Mouse (Mus musculus) mesoderm, embryonic 11.5 days (tissue): ENCODE results near the gene Mcf2l.
A peak's percentile ranks its signal among the peaks of the same experiment; 100 is the strongest.

Experiments
- DNase-seq: peaks from one replicate; pipeline ENCODE4 v3.0.0-alpha.2; 2012; ENCODE audit warnings: low read depth, low spot score

Gene Mcf2l

GRCm38 (mm10) chr8:12912011-12912410, 38.4 kb downstream of the Mcf2l start:
- peak; percentile 59 for DNase-seq

DNA sequence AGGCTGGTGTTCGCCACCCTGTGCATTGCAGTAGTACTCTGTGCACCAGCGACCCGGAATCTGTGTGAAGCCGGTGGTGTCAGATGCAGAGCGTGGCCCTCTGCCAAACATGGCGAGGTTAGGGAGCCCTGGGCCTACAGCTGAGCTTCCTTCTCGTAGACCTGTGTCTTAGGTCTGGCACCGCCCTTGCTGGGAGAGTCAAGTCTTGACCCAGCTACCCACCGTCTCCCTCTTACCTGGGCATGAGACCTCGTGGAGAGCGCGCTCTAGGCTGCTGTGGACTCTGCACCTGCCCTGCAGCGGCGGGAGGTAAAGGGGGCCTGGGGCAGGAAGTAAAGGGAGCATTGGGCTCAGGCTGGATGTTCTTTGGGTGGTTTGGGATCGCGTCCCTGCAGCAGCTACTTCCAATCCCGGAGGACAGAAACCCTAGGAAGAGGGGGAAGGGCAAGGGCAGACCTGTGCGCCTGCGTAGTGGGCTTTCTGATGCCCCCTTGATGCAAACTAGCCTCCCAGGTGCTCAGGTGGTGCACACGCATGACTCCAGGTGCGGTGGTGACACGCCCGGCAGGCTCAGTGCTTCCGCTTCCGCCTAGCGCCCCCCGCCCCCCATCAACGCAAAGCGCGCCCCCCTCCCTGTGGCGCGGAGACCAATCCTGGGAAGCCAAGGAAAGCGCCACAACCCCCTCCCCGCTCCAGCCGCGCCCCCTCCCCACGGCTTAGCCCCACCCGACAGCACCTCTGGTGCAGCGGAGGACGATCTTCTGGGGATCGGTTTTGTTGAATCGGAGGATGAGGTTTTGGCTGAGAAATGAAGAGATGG, 41.8 kb downstream of the Mcf2l start:
- peak; percentile 54 for DNase-seq

- no peak for DNase-seq
These were observed 42.7 kb downstream of the Mcf2l start for GRCm38 (mm10) chr8:12916156-12916900.

GRCm38 (mm10) chr8:12917029-12917428, 43.4 kb downstream of the Mcf2l start:
- DNase-seq = no peak

- DNase-seq = no peak
These were observed 44.2 kb downstream of the Mcf2l start for GRCm38 (mm10) chr8:12917831-12918230.

DNA sequence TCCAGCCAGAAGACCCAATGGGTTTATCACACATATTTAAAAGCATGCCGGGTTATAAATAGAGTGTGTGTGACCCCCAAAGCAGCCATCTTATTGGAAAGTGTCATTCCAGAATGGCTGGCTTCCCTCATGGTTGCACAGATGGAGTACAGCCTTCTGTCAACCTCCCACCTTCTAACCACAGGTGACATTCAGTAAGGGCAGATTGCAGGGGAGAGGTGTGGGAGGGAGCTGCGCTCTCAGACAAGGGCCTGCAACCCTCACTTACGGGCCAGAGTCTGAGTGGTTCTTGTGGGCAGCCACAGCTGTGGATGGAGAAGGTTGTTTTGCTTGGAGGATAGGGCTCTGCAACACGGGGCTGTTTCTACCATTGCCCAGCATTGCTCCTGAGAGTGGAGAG, 47.0 kb downstream of the Mcf2l start:
- DNase-seq = no peak

- DNase-seq = no peak
These were observed 51.4 kb downstream of the Mcf2l start for GRCm38 (mm10) chr8:12925051-12925450.

GRCm38 (mm10) chr8:12925941-12926381, 52.4 kb downstream of the Mcf2l start:
- no peak for DNase-seq

DNA sequence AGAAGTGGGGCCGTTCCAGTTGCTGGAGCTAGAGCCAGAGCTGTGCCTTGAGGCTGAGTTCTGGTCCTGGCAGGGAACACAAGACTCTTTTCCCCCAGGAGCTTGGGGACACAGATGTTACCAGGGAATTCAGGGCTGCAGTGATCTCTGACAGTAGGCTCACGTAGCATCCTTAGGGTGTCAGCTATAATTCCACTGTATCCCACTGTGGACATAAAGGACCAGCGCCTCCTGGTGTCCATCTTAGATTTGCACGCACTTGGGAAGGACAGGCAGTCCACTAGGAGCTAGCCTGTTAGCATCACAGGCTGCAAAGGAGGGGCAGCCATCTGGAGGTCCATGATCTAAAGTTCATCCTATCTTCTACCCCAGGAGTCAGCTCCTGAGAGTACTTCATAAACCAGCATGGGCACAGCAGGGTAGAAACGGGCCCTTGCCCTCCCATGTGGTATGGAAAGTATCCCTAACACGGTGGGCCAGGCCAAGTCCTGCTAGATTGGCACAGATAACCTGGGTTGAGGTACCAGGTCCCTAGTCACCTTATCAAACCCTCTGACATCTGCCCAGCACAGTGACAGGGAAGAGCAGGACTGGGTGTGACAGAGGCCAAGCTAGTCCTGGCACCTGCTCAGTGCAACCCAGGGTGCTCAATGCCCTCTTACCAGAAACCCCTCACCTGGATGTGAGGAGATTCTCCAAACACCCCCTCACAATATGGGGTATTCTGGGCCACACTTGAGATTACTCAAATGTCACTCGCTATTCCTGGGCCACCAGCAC, 53.8 kb downstream of the Mcf2l start:
- peak; percentile 79 for DNase-seq

GRCm38 (mm10) chr8:12928033-12928432, 54.4 kb downstream of the Mcf2l start:
- DNase-seq = no peak

DNA sequence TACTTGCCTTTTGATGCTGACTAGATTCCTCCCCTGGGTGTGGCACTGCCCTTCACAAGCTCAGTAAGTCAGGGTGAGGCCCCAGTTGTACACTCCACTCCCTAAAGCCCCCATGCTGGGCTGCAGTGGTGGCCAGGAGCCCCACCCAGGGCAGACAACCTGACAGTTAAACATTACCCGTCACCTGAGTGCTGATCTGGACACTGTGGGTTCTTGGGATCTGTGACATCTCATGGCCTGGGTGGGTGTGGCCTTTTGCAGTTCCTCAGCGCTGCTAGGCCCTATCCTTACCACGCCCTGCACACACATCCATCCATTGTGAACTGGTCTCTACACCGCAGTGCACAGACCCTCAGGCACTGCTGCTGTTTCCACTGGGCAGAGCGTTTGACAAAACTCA, 55.3 kb downstream of the Mcf2l start:
- no peak for DNase-seq

GRCm38 (mm10) chr8:12930290-12930689, 56.7 kb downstream of the Mcf2l start:
- DNase-seq = peak; percentile 45

DNA sequence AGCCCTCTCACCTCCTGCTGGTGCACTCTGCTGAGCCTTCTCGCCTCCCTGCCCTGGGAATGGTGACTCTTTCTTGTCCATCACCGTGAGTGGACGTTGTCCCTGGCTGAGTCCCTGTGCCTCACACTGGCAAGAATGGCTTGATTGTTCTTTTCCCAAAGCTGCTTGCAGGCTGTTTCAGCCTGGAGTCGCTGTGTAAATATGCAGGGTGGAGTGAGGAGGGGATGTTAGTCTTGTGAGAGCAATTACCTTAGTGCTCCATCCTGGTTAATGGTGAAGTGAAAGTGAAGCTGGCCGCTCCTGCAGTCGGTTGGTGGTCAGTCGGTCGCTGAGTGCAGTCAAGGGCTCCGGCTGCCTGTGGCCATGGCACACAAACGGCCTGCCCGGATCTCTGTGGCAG, 57.8 kb downstream of the Mcf2l start:
- DNase-seq = peak; percentile 24

DNA sequence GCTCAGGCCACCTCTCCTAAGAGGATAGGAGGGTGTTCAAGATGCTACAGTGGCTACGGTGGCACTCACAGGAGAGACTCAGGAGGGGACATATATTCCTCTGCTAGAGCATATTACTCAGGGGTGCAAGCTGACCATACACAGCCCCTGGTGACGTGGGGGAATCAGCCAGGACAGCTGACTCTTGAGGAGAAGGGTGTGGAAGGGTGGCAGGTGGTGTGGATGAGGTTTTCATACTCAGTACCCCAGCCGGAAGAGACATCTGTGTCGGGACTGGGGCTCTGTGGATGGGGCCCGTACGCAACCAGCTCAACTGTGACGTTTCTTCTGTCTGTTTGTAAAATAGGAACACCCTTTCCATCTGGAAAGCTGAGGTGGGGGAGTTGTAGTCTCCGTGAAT, 58.9 kb downstream of the Mcf2l start:
- DNase-seq = no peak

DNA sequence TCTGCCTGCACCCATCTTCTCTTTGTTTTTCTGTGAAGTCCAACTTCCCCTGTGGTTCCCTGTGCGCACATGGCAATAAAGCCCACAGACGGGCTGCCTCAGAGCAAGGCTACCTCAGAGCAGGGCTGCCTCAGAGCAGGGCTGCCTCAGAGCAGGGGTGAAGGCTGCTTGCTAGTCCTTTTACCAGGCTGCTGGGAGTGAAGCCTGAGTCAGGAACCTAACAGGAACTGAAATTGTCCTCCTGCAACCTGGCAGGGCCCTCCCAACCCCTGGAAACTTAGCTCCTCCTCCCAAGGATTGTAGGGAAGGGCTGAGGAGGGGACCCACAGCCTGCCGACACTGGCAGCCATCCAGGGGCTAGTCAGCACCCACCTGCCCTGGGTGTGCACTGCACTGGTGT, 60.2 kb downstream of the Mcf2l start:
- no peak for DNase-seq

DNA sequence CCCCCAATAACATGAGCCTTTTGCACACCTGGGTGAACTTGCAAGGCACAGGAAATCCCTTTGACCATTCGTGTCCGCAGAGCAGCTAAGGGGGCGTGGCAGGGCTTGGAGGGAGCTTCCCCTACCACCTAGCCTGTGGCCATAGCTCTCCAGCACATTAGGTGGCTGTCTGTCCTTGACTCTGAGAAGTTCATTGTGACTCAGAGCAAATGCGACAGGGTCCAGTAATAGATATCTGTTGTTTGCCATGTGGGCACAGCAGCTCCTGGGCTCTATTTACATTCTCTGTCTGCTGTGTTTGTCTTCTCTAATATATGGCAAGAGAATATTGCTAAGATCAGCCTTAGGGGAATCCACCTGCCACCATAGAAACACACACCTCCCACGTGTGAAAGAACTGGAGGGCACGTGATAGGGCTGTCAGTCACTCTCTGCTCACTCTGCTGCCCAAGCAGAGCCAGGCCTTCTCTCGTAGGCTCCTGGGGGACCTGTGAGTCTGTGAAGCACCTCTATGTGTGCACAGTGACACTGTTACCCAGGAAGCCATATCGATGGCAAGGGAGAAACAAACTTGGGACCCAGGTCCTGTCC, 60.9 kb downstream of the Mcf2l start:
- no peak for DNase-seq

GRCm38 (mm10) chr8:12940549-12940948, 66.9 kb downstream of the Mcf2l start:
- DNase-seq = no peak

- DNase-seq = no peak
These were observed 67.7 kb downstream of the Mcf2l start for GRCm38 (mm10) chr8:12941161-12941926.

DNA sequence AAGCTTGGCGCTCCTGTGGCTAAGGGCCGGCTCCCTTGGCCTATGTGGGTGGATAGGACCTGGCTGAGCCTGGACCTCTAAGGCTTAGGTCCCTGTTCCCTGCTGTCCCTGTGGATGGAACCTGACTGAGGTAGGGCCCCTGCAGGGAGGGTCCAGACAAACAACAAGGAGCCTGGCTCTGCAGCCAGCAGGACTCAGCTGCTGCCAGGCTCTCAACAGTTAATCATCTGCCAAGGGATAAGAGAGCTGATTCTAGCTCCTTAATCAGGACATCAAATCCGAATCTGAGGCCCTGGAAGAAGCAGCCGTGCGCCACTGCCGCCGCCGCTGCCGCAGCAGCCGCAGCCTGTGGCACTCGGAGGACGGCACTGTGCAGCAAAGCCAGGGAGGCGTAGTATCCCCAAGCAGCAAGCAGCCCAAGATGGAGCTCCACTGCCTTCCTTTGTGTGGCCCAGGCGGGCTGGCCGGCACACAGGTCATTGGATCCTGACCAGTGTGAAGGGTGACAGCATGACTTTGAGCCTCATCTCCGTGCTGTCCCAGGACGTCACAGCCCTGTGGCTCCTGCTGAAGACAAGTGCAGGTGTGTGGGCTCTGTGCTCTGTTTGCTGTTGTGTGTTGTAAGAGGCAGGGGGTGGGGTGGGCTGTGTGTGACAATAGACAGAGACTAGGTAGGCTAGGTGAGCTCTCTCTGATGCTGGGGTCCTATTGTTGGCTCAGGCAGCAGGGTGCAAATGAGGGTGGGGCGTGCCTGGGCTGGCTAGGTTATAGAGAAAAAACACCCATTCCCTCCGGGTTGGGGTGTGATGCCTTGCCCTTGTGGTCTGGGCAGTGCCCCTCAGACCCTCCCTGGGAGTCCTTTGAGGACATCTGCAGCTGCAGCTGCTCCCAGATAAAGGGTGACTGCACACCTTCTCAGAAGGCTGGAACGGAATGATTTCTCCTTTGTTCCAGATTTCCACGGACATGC, 74.3 kb downstream of the Mcf2l start:
- DNase-seq = peak; percentile 23

DNA sequence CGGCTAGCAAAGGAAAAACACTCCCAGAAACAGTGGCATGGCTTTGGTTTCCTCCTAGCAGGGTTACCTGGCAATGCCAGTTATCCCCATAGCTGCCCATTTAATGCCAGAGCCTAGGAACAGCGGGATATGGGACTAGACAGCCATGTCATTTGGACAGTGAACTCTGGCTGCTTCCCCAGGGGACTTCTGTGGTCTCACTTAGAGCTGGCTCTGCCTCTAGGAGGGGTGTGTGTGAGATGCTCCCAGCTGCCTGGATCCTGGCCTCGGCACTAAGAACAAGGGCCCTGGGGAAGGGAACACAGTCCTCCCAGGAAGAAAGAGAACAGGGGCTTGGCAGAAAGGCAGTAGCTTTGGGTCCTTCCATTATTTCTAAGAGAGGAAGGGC, 75.0 kb downstream of the Mcf2l start:
- peak; percentile 57 for DNase-seq
